Mouse (Mus musculus) G1E (cell line): ENCODE measurements around the gene Akr7a5.

Source experiments
- CTCF ChIP-seq: IDR thresholded peaks from 2 replicates; pipeline ENCODE4 v1.5.1; 2012; ENCODE audit warnings: low read depth, low read length, inconsistent platforms, mixed read lengths
- GATA1 ChIP-seq: IDR thresholded peaks from 2 replicates; pipeline ENCODE4 v1.6.1; 2012; ENCODE audit warnings: borderline replicate concordance, low read length, inconsistent platforms, mixed read lengths
- GATA2 ChIP-seq: IDR thresholded peaks from 2 replicates; pipeline ENCODE4 v1.6.1; 2012; ENCODE audit warnings: low read depth, low read length, inconsistent platforms, borderline replicate concordance
- POLR2AphosphoS5 ChIP-seq: IDR thresholded peaks from 2 replicates; pipeline ENCODE4 v1.6.1; 2012; ENCODE audit warnings: low read depth, low read length, inconsistent platforms; ENCODE audit not compliant: insufficient replicate concordance
- TAL1 ChIP-seq: conservative IDR thresholded peaks from 2 replicates; pipeline ENCODE4 v1.6.1; 2012; ENCODE audit warnings: low read depth, low read length, inconsistent platforms, mixed read lengths

DNA sequence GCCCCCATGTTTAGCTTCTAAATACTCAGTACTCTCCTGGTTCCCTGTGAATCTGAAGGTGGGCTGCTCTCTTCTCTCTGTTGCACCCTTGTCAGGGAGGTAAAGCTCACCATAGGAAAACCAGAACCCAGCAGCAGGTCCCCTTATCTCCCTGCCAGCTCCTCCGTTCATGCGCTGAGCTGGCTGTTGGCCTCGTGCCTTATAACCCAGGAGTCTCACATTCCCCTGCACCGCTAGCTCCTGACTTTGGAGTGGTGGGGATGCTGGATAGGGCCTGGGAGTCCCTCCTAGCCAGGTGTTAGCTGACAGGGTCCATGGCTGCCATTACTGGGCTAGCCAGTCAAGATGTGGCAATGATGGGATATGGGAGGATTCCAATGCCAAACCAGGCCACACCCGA is 24.3 kb upstream of the Akr7a5 start:
- TF ChIP-seq GATA1 (no peak), CTCF (no peak), TAL1 (no peak), POLR2AphosphoS5 (no peak), GATA2 (no peak)
